Mouse (Mus musculus) adipocyte (in vitro differentiated cells): ENCODE results near the gene Srpk3.

ENCODE experiments used
- DNase-seq: peaks from one replicate; pipeline ENCODE4 v3.0.0-alpha.2; 2016; ENCODE audit warnings: low spot score

Gene Srpk3

DNA sequence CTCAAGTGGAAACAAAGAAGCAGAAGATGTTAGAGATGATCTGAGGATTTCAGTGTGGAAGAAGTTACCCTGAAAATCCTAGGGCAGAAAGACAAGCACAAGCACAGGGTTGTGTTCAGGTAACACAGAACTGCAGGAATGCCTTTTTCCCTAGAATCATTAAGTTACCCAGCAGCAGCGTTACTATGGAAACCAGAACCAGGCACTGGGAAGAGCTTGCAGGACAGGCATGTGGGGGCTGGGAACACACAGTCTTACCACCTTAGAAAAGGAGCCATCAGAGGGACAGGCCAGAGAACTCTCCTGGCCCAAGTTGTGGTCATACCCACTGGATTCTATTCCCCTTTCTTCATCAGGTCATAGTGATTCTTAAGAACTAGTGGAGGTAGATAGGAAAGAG lies 31.6 kb downstream of the Srpk3 start:
- DNase-seq: no peak

GRCm38 (mm10) chrX:73815072-73815471 lies 40.9 kb downstream of the Srpk3 start:
- no peak for DNase-seq

GRCm38 (mm10) chrX:73816596-73817314 lies 42.5 kb downstream of the Srpk3 start:
- DNase-seq: no peak

DNA sequence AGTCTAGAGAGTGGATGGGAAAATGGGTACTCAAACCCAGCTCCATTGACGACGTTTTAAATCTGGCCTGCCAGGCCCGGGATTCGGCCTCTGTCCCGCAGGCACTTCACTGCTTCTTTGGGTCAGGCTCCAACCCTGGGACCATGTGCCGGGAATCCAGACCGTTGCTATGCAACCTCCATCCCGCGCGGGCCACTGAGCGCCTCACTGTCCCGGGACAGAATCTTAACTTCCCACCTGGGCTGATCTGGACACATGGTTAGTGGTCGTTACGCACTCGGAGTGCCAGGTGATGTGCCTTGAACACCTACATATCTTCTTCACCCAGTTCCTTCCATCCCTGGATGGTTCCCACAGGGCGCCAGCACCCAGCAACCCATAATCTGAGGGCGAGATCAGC lies 49.5 kb downstream of the Srpk3 start:
- no peak for DNase-seq

- peak; percentile 7 for DNase-seq
These were observed 50.3 kb downstream of the Srpk3 start, which contains the start of gene Pdzd4 for GRCm38 (mm10) chrX:73824185-73825151. Pdzd4 (minus strand) TSS chrX:73824969.
